Mouse (Mus musculus): ENCODE results near the gene Cyba. TPM values are rescaled to one million over a fixed set of nuclear protein-coding genes. Genes with fewer than 3 reads are reported as not detected.
A peak's percentile ranks its signal among the peaks of the same experiment; 100 is the strongest.

The Cyba gene
- total RNA-seq, 2 experiments from 2014 or later: 40.4 to 42.1 TPM

DNA sequence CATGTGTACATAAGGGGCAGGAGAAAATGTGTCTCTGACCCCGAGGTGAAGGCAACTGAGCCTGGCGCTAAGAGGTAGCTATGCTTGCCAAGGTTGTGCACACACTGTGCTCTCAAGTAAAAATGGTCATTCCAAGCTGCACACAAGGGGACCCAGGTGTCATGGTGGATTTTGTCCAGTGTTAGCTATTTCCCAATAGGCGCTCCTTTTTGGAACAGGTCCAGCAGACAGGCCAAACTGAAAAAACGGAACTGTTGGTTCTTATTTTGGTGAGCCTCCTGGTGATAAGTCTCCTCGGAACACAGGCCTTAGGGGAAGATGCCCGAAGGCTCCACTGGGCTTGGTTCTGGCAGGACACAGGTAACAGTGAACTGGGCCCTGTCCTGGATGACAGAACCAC is 21.7 kb upstream of the Cyba start:
- intact Hi-C loops (cut with DNase I): no loop called here
- DNase-seq: no peak

GRCm38 (mm10) chr8:122452154-122452553 is 19.4 kb upstream of the Cyba start:
- DNase-seq: peak in 1 of 2 experiments; percentile 38
- intact Hi-C loops (cut with DNase I): no loop called here

DNA sequence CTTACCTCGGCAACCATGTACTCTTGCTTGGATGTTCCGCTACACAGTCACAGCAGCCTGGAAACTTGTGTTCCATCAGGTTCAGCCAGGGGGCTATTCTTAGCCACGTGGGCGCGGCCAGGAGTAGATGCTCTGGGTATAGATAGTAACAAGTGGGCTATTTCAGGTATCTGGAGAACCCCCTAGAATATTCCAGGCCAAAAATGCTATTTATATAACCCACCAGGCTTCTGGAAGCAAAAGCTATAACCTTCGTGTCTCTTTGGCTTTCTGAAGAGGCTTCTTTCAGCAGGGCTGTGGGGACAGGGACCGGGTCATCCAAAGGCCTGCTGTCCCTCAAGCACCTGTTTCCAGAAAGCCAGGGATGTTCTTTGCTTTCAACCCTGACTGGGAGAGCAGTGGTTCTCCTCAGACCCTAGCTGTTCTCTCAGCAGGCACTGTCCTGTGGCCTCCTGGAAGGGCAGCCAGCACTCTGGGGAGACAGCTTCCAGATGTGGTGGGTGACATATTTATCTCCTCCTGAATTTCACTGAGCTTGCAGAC is 18.5 kb upstream of the Cyba start:
- peak in 1 of 2 experiments; percentile 55 for DNase-seq
- intact Hi-C loops (cut with DNase I): no loop called here

GRCm38 (mm10) chr8:122445203-122445602 is 12.5 kb upstream of the Cyba start:
- intact Hi-C loops (cut with DNase I): loop anchor here (1.0 kb wide), 1 partner anchor 30 kb away; no protein-coding TSS in a partner anchor

DNA sequence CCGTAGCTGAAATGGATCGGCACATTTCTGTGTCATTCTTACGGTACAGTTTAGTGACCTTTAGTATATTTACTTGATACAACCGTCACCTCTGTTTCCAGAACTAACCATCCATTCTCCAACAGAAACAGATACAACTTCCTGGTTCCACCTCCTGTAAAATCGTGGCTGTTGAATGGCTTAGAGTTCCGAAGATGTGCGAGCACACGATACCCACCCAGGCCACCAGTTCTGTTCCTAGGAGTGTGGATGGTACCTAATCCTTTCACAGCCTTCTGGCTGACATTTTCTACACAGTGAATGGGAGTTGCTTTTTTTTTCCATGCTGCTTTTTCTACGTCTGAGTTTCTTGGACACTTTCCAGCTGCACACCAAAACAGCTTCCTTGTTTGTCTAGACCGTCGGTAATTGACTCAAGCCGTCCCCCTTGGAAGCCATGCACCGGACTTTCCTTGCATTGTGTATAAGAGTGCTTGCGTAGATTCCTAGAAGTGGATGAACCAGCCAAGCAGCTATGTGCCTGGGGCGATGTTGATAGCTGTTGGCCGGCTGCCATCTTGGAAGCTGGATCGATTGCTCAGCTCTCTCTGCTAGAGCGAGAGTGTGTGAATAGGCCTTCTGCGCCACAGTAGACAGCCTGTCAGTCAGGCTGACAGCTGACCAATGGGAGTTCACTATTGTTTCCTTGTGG is 11.5 kb upstream of the Cyba start:
- DNase-seq: peak; percentile 85 to 86
- intact Hi-C loops (cut with DNase I): loop anchor here (5.0 kb wide), 1 partner anchor 167 kb away; no protein-coding TSS in a partner anchor

More at GRCm38 (mm10) chr8:122445203-122445602, 12.5 kb upstream of the Cyba start:
- DNase-seq: no peak

- DNase-seq: peak; percentile 96 to 97
- intact Hi-C loops (cut with DNase I): loop anchor here (5.0 kb wide), 1 partner anchor 166 kb away; no protein-coding TSS in a partner anchor
Observed at GRCm38 (mm10) chr8:122443262-122444006, 10.7 kb upstream of the Cyba start, which contains the start of gene Mvd. TSS of gene Mvd (minus strand) at chr8:122443422.

GRCm38 (mm10) chr8:122442781-122443180 is 10.1 kb upstream of the Cyba start:
- no peak for DNase-seq
- intact Hi-C loops (cut with DNase I): loop anchor here (5.0 kb wide), 1 partner anchor 165 kb away; no protein-coding TSS in a partner anchor

DNA sequence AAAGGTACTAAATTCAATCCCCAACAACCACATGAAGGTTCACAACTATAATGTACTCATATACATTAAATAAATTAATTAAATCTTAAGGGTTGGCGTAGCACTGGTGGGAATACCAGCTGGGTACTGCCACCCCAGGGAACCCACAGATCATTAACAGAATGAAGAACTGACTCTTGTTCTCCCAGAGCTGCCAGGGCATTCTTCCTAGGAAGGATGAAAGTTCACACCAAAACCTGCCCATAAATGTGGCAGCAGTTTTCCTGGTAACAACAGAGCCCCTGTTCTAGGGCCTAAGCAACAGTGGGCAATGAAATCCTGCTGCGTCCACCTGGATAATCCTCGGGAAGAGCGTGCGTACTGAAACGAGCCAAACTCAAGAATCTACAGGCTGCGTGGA is 9.6 kb upstream of the Cyba start:
- intact Hi-C loops (cut with DNase I): loop anchor here (5.0 kb wide), 1 partner anchor 165 kb away; no protein-coding TSS in a partner anchor
- DNase-seq: no peak

- no peak for DNase-seq
- intact Hi-C loops (cut with DNase I): loop anchor here (5.0 kb wide), 1 partner anchor 164 kb away; no protein-coding TSS in a partner anchor
Observed at GRCm38 (mm10) chr8:122441326-122441725, 8.6 kb upstream of the Cyba start.

GRCm38 (mm10) chr8:122439336-122439735 is 6.6 kb upstream of the Cyba start:
- intact Hi-C loops (cut with DNase I): no loop called here
- DNase-seq: no peak

GRCm38 (mm10) chr8:122437708-122438331 is 5.1 kb upstream of the Cyba start:
- intact Hi-C loops (cut with DNase I): loop anchor here (2.0 kb wide), 1 partner anchor 57 kb away; no protein-coding TSS in a partner anchor
- no peak for DNase-seq

- intact Hi-C loops (cut with DNase I): loop anchor here (2.0 kb wide), 1 partner anchor 56 kb away; no protein-coding TSS in a partner anchor
- DNase-seq: no peak
Observed at GRCm38 (mm10) chr8:122436586-122437125, 3.9 kb upstream of the Cyba start.

DNA sequence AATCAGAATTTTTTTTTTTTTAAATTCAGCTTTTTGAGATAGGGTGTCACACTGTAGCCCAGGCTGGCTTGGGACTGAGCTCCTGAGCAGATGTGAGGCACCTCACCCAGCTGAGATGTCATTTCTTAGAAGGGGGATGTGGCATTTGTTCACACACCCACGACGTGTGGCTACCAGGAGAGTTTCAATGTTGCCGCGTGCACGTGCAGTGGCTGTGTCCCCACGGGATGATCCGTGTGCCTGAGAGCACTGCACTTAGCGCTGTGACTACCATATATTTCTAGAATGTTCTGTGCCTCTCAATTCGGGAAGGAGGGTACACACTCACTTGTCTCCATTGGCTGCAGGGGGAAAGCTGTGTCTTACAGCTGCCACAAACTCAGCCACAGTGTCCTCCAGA is 3.4 kb upstream of the Cyba start:
- intact Hi-C loops (cut with DNase I): loop anchor here (2.0 kb wide), 1 partner anchor 55 kb away; no protein-coding TSS in a partner anchor
- DNase-seq: no peak

- intact Hi-C loops (cut with DNase I): no loop called here
- DNase-seq: no peak
Observed at GRCm38 (mm10) chr8:122435375-122435774, 2.6 kb upstream of the Cyba start.

DNA sequence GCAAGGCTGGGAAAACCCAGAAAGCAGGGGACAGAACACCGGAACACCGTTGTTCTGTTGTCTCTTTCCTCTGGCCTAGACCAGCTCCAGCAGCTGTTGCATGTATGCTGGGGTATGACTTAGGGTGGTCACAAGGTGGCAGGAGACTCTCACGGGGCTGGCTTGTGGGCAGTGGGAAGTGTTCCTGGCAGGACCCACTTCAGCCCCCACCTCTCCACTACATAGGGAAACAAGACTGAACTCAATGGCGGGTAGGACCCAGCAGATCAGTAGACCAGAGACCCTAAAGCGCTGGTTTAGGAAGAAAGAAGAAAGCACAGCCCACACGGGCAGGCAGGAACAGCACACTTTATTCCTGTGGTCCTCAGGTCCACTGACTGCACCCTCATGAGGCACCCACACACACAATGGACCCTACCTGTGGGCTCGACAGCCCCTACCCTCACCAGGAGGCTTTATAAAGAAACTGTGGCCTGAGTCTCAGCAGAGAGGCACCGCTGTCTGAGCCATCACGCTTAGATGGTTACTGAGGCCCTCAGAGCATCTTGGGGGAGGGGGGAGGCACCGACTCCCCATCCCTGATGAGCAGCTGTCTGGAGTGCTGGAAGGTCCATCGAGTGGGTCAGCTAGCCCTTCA is 657 bp upstream of the Cyba start:
- no peak for DNase-seq
- intact Hi-C loops (cut with DNase I): no loop called here

GRCm38 (mm10) chr8:122431694-122432442 is 862 bp downstream of the Cyba start:
- intact Hi-C loops (cut with DNase I): no loop called here
- peak; percentile 26 to 35 for DNase-seq

DNA sequence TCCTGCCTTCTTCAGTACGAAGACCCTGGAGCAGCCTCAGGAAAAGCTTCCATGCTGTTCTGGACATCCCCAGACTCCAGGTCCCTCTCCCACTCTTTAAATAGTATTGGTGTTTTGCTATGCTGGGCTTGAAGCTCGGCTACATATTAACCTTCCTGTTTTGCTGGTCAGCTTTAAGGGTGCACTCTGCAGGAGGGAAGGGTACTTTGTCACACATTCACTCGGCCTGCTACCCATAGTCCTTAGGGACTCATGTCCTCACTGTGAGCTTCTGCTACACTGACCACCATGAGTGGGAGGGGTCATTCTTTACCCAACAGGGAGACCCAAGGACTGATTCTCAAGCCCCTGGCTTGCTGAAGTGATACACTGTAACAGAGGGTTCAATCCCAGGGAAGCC is 2.1 kb downstream of the Cyba start:
- intact Hi-C loops (cut with DNase I): no loop called here
- no peak for DNase-seq

- intact Hi-C loops (cut with DNase I): no loop called here
- peak in 1 of 2 experiments; percentile 25 for DNase-seq
Observed at GRCm38 (mm10) chr8:122430058-122430636, 2.6 kb downstream of the Cyba start.

DNA sequence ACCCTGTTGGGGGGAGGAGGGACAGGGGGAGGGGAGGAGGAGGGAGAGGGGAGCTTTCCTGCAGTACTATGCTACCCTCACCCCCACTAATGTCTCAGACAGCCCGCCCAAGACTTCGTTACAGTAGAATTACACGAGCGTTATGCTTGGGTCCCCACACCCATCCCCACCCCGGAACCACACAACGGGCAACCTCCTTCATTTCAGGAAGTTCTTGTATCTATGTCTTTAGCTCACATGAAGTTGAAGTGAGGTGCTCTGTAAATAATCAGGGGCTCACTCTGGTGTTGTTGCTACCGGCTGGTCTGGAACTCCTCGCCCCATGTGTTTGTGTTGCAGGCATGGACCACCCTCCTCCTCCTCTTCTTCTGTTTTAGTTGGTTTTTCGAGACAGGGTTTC is 4.6 kb downstream of the Cyba start:
- no peak for DNase-seq
- intact Hi-C loops (cut with DNase I): no loop called here
